Mouse (Mus musculus) hindlimb bud, embryonic 11.5 days (tissue): Measurements from ENCODE around the gene Slc5a10.
"Not testable (repeated sequence)": the region's sequence is repeated elsewhere in the genome, so short reads cannot be mapped to it uniquely, and the experiment has no call there.

Experiments used
- DNase-seq: peaks from one replicate; pipeline ENCODE4 v3.0.0-alpha.2; 2012; ENCODE audit warnings: low read depth, low spot score; ENCODE audit errors: extremely low spot score

The Slc5a10 gene

GRCm38 (mm10) chr11:61650470-61651265 lies 70.0 kb downstream of the Slc5a10 start:
- no peak for DNase-seq

GRCm38 (mm10) chr11:61649626-61650025 lies 71.0 kb downstream of the Slc5a10 start:
- no peak for DNase-seq

GRCm38 (mm10) chr11:61649163-61649580 lies 71.5 kb downstream of the Slc5a10 start:
- DNase-seq, result no peak

- no peak for DNase-seq
Measured at GRCm38 (mm10) chr11:61648749-61649115, 71.9 kb downstream of the Slc5a10 start.

DNA sequence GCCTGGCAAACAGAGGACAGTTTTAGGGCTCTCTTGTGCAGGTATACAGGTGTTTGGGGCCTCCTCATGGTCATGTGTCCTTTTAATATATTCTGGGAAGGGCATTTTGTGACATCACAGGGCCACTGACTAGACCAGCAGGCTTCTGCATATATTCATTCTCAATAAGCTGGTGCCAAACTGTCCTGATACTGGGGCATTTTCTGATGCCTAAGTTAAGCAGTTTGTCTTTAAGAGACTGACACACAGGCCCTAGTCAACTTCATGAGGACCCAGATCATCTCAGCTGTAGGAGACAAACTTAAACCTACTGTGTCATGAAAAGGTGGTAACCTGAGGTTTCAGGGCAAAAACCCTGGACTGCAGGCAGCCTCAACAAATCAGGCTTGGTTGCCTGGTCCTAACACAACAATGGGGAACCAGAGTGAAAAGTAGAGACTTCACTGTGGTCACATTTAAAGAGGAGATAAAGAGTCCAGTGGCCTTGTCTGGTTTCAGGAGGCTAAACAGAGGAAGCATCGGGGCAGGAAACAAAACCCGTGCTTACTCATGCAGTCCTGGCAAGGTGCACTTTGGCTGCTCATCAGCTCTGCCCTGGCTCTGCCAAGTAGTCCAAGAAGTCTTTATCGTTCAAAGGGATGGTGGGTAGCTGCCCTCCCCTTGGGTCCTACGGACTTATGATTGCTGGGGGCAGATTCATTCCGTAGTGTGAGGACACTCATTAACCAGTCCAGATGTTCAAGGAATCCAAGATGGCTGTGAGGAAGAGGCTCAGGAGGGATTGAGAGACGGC lies 72.5 kb downstream of the Slc5a10 start:
- no peak for DNase-seq

GRCm38 (mm10) chr11:61647110-61647910 lies 73.3 kb downstream of the Slc5a10 start:
- DNase-seq, result no peak

- DNase-seq, result no peak
Measured at GRCm38 (mm10) chr11:61646499-61647039, 74.1 kb downstream of the Slc5a10 start.

DNA sequence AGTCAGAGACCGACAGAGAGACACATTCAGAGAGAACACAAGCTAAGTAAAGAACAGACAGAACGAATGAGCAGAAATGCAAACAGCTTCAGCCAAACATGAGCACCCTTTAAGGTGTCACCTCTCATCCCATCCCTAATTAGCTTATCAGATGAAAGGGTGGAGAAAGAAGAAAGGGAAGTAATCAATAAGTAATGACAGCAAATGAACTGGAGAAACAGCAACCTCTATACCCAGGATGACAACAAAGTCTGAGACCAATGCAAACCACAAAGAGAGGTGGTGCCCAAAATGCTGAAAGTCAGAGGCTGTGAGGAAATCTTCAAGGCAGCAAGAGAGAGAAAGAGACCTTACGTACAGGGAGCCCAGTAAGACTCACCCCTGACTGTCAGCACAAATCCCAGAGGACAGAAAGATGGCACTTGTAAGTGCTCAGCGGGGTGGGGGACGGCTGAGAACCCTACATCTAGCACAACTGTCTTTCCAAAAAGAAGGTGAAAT lies 75.2 kb downstream of the Slc5a10 start:
- DNase-seq, result no peak

DNA sequence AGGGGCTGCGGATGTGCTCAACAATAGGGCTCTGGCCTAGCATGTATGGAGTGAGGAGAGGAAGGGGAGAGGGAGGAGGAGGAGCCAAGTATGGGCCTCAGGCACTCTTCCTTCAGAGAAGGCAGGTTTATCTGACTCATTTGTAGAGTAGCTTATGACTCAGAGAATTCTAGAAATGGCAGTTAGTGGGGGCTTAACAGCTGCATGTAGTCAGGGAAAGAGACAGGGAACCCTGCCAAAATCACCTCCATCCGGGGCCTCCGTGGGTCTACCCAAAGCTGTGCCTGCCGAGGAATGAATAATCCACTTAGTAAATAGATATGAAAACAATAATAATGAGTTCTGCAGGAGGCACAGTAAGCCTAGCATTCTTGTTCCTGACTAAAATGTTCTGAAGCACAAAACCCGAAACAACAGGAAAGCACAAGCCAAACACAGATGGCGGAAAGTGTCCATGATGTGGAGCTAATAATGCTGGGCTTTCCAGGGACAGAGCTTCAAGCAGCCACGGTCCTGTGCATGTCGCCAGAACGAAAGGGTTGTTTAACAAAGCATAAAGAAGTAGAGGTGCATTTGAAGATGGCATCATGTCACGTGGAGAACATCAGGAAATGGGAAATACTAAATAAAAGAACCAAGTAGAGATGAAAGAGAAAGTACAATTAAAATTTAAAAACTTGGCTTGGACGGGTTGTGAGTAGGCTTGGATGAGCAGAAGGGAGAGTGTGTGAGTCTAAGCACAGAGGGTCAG lies 75.9 kb downstream of the Slc5a10 start:
- no peak for DNase-seq

DNA sequence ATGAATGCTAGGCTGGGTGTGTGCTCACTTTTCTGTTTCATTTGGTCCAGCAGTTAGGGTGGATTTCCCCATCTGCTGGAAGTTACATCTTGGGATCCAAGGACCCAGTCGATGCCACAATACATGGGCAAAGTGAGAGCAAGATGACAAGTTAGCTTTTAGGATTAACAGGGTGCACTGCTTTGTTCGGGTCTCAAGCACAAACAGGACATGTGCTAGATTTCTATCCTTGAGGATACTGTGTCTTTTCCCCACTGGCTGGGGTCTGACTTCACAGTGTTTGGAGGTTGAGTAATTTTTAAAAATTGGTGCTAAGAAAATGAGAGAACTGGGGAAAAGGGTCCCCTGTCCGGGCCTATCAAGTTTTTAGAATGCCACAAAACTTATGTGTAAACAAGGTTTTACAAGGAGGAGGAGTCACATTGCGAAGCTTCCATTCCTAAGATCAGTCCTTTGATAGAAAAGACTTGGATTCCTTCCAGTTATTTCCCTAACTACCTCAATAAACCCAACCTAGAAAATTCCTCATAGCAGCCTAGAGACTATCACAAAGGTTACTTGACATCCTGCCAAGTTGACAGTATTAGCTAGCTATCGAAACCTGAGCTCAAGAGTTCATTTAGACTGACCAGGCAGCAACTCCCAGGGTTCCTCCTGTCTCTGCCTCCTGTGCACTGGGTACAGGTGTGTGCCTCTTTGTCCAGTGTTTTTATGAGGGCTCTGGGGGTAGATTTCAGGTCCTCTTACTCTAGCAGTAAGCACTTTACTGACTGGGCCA lies 77.3 kb downstream of the Slc5a10 start:
- DNase-seq, result no peak

DNA sequence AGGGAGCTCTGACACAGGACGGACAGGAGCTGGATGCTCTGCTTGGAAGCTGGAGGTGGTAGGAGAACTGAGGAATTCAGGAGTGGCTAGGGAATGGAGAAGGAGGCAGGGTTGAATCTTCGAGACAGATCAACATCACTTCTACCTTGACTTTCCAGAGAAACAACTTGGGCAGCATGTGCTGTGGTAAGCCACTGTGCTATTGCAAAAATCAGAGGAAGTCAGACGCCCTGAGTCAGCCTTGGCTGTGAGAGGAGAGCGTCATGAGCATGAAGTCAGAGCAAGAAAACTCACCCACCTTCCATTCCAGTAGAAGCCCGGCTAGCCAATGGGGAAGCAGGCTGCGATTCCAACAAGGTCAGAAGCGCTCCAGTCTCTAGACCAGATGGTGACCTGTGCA lies 78.5 kb downstream of the Slc5a10 start:
- DNase-seq, result no peak

DNA sequence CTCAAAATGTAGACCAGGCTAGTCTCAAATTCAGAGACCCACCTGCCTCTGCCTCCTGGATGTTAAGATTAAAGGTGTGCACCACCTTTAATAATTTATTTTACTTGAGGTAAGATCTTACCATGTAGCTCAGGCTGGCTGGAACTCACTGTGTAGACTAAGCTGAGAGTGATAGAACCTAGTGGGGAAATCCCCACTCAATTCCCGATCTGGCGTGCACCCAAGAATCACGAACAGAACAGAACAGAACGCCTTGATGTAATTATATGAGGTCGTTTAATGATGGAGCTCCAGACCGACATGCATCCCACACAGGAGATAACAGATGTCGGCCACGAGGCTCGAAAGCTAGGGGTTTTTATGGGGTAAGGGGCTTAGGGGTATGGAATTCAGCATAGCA lies 80.0 kb downstream of the Slc5a10 start:
- not testable (repeated sequence) for DNase-seq

DNA sequence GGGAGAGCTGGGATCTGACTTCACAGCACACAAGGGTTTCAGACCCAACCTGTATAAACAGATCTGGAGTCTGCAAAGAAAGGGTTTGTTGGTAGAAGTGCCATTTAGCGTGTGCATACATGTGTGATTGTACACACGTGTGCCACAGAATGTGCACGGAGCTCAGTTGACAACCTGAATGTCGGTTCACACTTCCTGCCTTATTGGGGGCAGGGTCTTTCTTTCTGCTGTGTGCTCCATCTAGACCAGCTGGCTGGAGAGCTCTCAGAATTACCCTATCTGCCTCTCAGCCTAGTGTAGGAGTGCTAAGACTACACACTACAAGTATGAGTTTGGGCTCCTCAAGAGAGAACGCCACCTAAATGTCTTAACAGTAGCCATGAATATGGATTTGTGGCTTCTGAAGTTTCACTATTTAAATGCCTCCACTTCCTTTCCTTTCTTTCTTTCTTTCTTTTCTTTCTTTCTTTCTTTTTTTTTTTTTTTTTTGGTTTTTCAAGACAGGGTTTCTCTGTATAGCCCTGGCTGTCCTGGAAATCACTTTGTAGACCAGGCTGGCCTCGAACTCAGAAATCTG lies 80.9 kb downstream of the Slc5a10 start:
- no peak for DNase-seq

DNA sequence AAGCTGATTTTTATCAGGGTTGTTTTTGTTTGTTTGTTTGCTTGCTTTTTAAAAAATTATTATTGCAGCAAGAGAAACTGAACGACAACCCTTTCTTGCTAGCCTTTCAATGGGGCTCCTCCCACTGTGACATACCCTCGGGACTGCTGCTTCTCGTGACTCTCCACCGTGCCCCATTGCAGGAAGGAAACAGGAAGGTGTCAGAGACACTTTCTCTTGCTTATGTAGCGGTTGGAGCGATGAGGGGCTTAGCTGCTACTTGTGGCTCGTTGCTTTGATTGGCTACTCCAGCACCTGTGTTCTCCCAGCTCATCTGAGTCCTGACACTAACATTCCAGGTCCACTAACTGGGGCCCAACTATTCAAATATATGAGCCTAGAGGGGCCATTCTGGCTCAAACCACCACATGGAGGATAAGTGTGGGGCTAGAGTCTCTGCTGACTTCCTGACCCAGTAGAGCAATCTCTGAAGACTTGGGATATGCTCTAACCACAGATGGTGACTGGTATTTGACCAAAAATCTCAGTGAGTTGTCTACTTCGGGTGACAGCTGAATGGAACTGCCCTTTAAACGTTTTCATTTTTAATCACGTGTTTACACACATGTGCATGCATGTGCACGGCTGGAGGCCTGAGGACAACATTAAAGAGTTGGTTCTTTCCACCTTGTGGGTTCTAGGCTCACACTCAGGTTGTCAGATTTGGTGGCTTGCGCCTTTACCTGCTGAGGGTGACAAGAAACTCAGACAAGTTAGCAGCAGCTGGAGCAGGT lies 81.7 kb downstream of the Slc5a10 start:
- no peak for DNase-seq

- no peak for DNase-seq
Measured at GRCm38 (mm10) chr11:61637856-61638255, 82.8 kb downstream of the Slc5a10 start.

DNA sequence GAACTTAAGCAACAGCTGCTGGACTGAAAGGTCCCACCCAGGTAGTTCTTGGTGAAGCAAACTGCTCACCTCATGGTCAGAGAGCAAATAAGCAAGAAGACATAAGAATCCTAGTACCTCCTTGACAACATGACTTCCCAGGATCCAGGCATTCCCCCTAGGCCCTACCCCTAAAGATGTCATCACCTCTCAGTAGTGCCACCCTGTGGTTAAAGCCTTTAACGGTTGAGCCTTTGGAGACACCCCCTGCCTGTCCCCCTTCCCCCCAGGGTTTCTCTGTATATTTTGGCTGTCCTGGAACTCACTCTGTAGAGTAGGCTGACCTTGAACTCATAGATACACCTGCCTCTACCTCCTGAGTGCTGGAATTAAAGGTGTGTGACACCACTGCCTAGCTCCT lies 83.2 kb downstream of the Slc5a10 start:
- DNase-seq, result no peak

DNA sequence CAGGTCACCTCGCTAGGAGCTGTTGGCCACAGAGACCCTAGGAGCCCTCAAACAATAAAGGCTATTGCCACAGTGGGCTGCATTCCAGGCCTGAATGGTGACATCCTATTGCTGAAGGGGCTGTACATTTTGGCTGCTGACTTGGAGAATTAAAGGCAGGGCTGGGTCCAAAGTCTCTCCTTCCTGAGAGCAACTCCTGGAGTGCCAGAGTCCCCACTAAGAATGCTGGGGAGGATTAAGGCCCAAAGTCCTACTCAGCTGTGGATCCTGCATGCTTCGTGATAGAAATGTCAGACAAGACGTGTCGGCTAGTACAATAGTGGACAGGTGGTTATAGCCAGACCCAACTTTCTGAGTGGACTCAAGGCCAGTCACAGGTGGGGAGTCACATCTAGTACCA lies 84.3 kb downstream of the Slc5a10 start:
- DNase-seq, result not testable (repeated sequence)

- no peak for DNase-seq
Measured at GRCm38 (mm10) chr11:61629621-61630020, 91.0 kb downstream of the Slc5a10 start.
